Mouse (Mus musculus) spleen, adult 2 months (tissue): ENCODE measurements at regions not wholly inside any gene's neighbourhood (a gene's known extent, or its start where the extent isn't known, plus 50 kb on each side); places are given as distances from the start of the nearest gene placed in this dataset.

Experiments used
- CTCF ChIP-seq: fragments of 200-500 bp; IDR thresholded peaks from 2 replicates; pipeline ENCODE4 v1.5.1; 2011; ENCODE audit warnings: mild to moderate bottlenecking, inconsistent platforms; ENCODE audit not compliant: insufficient read depth, insufficient read length, insufficient replicate concordance; ENCODE audit errors: extremely low read depth
- POLR2A ChIP-seq: fragments of 200-500 bp; IDR thresholded peaks from 2 replicates; pipeline ENCODE4 v1.6.1; 2011; ENCODE audit warnings: low read depth, low read length, inconsistent platforms

DNA sequence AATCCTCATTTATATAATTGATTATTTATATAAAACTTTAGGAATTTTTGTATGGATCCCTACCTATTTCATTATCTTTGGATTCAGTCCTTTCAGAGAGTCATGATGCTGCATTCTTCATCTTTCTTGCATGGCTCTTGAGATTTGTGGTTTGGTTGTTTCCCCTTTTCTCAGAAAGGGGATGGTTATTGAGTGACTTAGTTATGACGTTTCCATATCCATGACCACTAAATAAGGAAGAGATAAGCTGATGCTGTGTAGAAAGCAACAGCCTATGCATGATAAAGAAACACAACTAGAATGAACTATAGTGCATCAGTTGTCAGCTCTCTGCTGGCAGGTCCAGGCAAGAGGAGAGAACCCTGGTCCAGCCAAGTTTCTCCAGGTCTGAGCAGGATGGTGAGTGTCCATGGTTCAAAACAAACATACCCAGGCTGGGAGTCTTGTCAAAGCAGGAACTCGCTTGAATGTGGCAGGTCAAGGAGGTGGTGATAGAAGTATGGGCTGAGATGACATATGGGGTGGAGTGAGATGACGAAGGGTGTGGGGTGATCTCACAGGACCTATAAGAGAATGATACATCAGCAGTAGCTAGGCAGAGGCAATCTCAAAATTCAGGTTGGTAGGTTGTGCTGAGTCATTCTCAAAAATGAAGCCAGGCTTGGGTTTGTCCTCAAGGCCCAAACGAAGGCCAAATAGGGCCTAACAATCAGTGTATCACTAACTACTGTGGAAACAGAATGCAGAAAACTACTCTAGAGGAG is 196.5 kb downstream of the Ahr start:
- TF ChIP-seq CTCF (no peak), POLR2A (no peak)
